Mouse (Mus musculus): ENCODE data around the gene Gm20388.
"Not testable (repeated sequence)": the region's sequence is repeated elsewhere in the genome, so short reads cannot be mapped to it uniquely, and the experiment has no call there.

Gm20388 gene

DNA sequence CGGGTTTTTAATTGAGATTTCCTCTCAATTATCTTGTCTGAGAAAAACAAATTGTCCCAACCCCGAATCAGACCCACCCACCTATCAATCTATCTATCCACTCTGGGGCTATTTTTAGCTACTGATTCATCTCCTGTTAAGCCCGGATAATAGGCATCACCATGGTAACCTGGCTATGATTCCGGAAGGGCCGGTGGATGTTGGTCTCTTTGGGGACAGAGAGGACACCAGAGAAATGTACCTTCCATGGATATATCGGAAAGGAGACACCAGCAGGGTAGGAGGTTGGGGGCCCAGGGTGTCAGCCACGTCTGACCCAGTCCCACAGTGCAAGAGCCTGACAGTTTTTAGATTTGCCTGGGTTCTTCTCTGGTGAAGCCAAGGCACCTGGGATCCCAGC lies 3224.8 kb downstream of the Gm20388 start:
- no peak for DNase-seq (ENCODE audit: low spot score)

DNA sequence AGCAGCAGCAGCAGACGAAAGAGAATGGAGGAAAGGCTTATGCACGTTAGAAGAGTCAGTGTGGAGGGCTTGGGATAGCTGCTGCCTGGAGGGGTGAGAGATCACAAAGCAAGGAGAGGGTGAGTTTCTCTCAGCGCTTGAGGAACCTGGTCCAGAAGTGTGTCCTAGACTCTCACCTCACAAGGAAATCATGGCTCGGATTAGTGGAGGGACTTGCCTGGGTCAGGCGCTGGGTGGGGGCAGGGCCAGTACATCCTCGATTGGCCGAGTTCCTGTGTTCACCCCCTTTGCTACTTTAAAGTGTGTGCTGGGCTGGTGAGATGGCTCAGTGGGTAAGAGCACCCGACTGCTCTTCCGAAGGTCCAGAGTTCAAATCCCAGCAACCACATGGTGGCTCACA lies 3225.2 kb downstream of the Gm20388 start:
- no peak for DNase-seq (ENCODE audit: low spot score)

DNA sequence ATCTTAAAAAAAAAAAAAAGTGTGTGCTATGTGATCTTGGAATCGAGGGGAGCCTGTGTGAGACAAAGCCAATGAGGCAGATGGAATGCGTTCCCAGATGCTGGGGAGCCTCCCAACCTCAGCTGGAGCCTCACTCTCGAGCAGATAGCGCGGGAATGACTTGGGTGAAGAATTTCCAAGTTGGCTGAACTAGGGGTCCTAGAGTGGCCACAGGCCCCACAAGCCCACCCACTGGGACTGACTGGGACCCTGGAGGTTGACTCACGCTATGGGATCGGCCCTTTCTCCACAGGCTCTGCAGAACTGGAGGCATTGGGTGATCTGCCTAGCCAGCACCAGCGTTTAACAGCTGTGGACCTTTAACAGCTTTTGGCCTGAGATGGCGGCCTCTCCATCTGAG lies 3225.6 kb downstream of the Gm20388 start:
- no peak for DNase-seq (ENCODE audit: low spot score)

DNA sequence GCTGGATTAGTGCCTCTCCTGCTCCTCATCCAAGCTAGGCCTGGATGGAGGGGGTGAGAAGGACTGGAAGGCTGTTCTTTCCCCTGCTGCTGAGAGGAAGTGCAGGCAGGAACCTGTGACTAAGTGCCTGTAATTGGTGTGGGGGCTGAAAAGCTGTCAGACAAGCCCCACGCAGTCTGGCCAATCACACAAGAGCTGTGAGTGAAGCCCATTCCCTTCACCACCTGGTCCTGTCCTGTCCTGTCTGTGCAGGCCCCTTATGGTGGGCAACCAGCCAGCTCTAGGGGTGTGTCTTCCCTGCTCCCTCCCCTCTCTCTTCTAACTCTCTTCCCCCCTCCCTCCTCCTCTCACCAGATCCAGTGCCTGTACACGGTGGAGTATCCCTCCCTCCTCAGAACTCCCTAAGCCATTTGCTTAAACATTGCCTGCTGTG lies 3227.0 kb downstream of the Gm20388 start:
- DNase-seq (ENCODE audit: low spot score) = peak; percentile 41

DNA sequence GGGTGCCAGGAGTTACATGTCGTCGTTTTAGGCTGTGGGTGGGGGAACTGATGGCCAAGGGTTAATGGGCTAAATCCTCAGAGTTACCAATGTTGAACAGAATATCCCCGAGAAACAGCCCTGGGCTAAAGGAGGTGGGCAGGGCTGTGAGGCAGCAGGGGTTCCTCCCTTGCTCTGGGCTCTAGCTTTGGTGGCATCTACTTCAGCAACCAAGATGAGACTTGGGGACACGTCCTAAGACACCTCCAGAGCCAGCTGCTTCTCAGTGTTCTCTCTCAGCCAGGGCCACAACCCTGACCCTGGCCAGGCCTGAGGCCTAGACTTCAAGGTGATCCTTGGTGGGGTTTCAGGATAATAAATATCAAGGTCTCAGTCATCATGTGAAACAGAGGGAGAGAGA lies 3228.1 kb downstream of the Gm20388 start:
- no peak for DNase-seq (ENCODE audit: low spot score)

DNA sequence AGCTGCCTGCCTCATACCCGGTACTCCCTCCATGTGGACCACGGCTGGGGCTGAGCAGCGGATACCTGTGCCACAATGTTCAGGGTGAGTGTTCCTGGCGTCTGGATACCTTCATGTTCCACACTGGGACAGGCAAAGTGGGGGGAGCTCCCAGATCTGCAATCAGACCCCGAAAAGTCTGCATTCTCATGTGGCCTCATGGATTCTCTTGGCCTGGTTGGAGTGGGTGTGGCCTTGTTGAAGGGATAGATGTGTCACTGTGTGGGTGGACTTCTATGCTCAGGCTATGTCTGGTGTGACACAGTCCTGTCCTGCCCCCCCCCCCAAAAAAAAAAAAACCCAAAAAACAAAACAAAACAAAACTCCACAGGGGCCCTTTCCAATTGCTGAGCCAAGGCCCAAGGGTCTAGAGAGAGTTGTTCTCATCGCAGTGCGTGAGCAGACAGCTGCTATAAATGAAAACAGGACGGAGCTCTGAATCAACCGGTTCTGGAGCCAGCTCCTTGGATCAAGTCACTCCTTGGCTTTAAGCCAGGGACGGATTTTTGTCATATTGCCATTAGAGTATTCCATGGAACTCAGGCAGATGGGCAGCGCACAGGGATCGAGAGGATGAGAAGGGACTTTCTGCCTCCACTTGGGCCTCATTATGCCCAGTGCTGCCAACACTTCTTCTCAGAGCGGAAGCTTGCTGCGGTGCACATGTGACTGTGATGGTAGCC lies 3231.3 kb downstream of the Gm20388 start:
- peak; percentile 99 for DNase-seq (ENCODE audit: low spot score)

DNA sequence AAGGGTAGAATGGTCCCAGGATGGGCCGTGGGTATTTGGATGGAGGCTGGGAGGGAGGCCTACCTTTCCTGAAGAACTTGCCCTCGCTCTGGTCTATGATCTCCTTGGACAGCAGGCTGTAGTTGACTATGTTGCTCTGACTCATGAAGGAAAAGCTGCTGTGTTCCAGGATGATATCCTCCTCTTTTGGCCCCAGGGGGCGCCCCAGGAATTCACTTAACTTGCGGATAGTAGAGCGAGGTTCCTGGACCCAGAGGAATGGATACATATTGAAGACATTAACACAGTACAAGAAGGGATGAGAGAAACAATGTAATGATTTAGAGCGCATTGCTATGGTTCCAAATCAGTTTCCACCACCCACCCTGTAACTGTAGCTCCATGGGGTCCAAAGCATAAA lies 3234.6 kb downstream of the Gm20388 start:
- DNase-seq (ENCODE audit: low spot score) = peak; percentile 76

DNA sequence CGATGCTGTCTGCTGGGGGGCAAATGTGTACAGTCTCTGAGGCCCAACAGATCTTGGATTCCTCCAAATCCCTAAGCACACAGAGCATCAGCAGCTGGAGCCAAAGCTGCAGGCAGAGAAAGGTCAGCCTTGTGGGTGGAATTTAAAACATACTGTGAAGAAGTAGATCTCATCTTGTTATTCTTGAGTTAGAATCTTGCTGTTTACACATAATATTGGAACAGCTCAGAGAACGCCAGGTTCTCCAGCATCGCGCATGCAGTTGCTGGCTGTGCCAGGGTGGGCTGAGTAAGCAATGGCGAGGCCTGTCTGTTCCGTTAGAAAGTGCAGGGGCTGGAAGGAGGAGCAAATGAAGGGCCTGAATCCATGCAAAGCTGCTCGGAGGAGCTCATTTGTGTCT lies 3235.7 kb downstream of the Gm20388 start:
- peak; percentile 32 for DNase-seq (ENCODE audit: low spot score)

DNA sequence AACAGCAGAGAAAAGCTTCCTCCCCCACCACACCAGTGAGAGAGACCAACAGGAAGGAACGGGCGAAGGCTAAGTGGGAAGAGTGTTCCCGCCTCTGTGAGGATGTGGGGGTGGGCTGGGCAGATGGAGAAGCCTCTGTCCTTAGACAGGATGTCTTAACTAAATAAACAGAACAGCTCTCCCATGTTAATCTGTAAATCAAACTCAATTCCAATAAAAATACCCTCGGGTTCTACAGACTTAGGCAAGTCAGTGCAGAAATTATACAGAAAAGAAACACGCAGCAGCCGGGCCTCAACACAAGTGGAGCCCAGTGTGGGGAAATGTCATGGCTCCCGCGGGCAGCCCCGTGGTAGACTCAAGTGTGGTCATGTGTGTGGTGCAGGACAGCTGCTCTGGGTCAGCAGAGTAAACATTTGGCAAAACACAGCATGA lies 3240.1 kb downstream of the Gm20388 start:
- peak; percentile 54 for DNase-seq (ENCODE audit: low spot score)

DNA sequence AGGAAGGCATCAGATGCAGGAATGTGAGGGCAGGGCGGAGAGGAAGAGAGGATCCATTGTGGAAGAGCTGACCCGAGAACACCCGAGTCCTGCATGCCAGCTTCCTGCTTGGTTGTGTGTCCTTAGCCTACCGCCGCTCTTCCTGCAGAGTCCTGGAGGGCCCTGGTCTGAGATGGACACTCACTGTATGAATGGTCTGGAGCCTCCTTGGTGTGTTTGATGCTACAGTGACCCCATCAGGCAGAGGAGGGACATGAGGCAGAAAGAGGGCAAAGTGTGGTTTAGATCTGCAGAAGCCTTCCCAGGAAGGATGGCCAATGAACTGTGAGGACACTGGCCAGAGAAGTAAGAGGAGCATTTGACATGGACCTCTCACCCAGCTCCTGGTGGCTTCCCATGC lies 3244.5 kb downstream of the Gm20388 start:
- DNase-seq (ENCODE audit: low spot score) = peak; percentile 59

DNA sequence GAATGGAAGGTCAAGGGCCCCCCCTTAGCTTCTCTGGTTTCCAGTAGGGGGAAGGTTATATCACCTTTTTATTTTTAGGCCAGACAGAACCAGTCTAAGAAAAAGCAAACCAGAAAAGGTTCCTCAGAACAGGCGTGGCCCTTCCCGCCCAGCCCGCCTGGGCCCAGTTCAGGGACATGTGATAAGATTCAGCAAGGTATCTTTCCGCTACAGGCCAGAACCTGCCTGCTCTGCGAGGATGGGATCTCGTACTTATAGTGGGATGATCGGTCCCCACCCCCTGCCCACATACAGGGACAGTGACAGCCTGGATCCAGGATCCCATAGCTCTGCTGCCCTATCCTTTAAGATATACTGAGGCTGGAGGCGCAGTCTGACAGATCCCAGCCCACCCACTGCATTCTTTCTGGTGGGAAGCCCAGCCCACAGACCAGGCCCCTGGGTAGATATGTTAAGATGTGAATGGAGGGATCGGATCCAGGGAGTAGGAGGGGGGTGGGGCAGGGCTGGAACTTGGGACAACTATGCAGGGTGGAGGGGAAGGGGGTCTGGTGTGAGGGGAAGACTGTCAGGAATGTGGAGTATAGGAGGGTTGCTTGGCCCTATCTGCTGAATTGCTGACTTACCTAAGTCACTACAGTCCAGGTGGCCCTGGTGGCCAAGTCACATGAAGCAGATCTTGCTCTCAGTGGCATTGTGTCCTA lies 3245.6 kb downstream of the Gm20388 start:
- DNase-seq (ENCODE audit: low spot score) = no peak

DNA sequence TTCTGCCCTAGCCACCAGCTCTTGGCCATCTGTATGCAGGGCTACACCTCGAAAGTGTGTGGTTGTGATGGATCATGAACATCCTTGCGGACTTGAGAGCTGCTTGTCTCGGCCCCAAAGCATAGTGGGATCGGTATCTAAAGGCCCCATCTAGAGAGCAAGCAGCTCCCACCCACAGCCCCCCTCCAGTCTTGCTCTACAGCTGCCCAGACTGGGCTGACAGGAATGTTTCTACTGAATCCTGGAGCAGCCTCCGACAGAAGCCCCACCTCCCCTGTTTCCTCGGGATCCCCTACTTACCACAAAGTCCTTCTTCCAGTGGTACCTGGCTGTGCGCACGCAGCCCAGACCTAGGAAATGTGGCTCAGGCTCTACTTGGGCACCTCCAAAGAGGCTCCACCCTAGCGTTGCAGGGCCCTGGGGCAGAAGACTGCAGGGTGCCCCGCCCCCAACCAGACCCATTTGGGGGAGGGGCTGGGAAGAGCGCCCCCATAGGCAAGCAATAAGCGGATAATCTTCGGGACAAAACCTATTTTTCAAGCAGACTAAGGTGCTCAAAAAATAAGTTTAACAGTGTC lies 3247.3 kb downstream of the Gm20388 start, which contains the start of gene Sult5a1:
Gene Sult5a1, minus strand, starts transcription at position 428 of the 578 bp plus-strand sequence.
- DNase-seq (ENCODE audit: low spot score) = no peak

DNA sequence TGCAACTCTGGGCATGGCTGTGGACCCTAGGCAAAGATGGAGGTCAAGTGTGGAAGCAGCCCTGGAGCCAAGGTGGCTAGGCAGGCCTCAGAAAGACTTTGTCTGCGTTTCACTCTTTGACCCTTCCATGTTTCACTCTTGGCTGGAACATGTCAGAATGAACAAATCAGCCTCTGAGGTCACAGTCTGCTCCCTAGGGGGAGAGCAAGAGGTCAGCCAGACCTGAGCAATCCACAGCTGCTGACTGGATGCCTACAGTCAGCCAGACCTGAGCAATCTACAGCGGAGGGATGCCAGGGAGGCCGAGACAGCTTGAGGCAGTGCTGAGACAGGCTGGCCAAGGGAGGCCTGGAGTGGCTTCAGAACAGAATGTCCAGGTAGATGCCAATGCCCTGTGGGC lies 3270.8 kb downstream of the Gm20388 start:
- DNase-seq (ENCODE audit: low spot score) = peak; percentile 95

DNA sequence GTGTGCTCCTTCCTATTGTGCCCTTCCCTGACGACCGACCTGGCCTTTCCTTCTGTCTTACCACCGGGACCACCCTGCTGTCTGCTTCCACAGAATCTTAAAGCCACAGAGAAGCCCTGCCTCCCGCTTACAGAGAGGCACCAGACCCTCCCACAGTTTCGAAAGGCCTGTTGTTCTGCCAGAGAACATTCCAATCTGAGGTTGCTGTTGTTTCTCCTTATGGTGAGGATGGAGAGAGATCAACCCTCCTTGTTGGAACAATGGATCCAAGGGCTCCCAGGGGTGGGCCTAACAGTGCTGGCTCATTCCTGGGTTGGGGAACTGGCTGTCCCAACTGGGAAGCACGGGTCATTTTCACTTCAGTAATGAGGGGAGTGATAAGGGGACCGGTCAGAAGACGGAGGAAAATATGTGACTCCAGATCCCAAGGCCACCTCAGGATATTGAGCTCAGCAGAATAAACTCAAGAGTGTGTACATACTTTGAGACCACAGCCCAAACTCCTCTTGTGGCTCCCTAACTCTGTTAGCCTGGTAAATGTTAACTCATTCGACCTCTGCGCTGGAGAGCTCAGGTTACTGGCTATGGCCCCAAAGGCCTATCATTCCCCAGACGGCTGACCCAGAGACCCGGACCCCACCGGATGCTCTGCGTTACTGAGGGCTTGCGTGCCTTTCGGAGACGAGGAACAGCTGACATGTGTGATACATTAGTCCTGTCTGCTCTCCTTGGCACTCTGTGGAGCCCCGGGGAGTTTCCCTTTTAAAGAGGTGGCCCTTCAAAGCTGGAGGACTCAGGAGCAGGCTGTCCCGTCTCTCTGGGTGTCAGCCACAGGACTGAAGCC lies 3275.1 kb downstream of the Gm20388 start, which contains the start of gene Dpep1:
Gene Dpep1, plus strand, starts transcription at position 677 of the 844 bp plus-strand sequence.
- DNase-seq (ENCODE audit: low spot score) = peak; percentile 76

DNA sequence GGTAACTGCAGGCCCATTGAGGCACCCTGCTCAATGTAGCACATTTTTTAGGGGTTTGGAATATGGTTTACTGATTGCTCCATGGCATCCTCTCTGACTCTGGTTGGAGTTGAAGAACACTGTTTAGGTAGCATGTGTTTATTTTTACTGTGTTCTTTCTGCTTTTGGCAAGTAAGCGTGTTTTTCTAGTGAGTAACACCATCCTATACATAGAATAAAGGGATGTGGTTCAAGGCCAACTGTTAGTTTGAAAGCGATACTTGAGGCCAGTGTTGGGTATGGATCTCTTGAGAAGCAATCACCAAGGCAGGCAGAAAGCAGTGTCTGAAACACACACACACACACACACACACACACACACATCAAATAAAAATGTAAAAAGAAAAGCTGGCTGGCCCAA lies 3277.4 kb downstream of the Gm20388 start:
- no peak for DNase-seq (ENCODE audit: low spot score)

DNA sequence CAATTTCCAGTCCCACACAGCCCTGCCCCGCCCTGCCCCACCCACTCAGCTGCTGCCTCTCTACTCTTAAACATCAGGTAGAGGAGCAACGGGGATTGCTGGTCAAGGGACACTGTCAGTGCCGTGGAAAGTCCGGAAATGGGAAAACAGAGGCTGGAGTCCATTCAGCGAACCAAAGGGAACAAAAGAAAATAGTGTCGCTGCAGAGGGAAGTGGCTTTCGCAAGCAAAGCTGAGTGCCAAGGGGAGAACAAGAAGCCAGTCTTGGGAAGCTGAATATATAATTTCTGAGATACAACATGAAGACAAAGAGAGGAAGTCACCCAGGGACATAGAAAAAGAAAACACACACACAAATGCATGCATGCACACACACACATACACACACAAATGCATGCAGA lies 3278.2 kb downstream of the Gm20388 start:
- peak; percentile 70 for DNase-seq (ENCODE audit: low spot score)

DNA sequence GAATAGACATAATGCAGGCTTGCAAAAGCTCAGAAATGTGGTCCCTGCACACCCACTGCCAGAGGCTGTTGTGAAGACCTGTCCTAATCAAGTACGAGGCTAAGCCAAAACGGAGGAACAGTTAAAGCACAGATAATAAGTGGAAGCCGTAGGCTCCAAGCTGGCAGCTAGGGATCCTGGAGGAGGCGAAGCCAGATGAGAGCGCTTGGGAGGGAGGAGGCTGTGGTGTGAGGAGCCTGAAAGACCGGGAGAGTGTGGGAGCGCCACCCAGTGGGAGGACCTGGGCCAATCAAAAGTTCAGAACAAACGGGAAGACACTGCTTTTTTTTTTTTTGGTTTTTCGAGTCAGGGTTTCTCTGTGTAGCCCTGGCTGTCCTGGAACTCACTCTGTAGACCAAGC lies 3280.0 kb downstream of the Gm20388 start:
- DNase-seq (ENCODE audit: low spot score) = peak; percentile 89

DNA sequence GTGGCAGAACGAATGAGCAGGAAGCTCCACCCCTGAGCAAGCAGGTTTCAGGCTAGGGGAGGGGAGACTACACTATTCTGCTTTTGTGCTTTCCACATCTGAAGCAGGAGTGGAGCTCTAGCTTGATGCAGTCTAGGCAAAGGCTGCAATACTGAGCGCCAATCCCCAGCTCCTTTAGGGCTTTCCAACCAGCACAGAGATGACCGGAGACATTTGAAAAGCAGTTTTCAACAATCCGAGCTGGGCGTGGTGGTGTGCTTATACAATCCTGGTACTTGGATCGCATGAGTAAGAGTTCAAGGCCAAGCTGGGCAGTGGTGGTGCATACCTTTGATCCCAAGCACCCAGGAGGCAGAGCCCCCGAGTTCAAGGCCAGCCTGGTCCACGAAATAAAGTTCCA lies 3281.3 kb downstream of the Gm20388 start:
- no peak for DNase-seq (ENCODE audit: low spot score)

DNA sequence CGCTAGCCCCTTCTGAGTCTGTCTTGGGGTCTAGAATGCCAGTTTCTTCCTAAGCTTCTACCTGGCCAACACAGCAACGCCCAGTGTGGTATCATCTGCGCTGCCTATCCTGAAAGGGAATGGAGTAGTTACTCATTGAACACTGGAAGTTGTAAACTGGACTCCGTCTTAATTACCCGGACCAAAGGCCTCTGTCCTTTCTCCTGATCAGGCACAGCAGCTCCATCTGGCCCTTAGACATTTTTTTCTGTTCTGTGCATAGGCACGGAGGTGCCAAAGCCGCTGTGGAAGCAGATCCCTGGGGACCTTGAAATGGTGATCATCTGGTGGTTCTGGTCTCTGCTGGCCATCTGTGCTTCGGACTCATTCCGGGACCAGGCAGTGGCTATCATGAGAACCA lies 3283.1 kb downstream of the Gm20388 start:
- no peak for DNase-seq (ENCODE audit: low spot score)

DNA sequence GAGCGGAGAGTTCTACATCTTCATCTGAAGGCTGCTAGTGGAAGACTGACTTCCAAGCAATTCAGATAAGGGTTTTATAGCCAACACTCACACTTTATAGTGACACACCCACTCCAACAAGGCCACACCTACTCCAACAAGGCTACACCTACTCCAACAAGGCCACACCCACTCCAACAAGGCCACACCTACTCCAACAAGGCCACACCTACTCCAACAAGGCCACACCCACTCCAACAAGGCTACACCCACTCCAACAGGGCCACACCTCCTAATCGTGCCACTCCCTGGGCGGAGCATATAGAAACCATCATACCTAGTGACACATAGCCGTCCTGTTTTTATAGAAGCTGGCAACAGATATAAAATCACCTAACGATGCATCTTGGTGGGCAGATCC lies 3286.4 kb downstream of the Gm20388 start:
- DNase-seq (ENCODE audit: low spot score) = not testable (repeated sequence)

DNA sequence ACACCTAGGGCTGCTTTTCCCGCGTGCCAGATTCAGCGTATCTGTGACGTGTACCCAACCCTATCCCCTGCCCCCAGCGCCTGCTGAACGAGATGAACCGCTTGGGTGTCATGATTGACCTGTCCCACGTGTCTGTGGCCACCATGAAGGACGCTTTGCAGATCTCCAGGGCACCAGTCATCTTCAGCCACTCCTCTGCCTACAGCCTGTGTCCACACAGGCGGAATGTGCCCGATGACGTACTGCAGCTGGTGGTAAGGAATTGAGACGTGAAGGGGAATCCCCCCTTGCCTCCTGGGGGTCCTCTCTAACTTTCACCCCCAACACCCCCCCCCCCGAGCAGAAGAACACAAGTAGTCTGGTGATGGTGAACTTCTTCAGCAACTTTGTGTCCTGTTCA lies 3289.2 kb downstream of the Gm20388 start:
- no peak for DNase-seq (ENCODE audit: low spot score)

DNA sequence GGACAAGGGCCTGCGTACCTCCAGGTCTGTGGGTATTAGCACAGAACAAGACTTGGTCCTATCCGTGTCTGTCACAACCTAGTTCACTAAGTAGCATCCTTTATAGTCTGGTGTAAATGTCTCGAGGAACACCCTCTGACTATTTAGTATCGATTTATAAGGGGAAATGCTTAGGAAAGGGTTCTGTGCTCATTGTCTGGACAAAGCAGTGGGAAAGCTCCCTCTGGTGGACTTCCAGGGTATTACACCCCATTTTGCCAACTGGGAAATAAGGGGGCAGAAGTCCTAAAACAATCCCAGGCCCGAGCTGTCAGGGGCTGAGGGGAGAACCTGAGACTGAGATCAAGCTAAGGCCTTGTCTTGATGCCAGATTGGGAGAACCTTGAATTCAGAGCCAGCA lies 3291.6 kb downstream of the Gm20388 start:
- peak; percentile 77 for DNase-seq (ENCODE audit: low spot score)

Measured in adipocyte (in vitro differentiated cells).